Mouse (Mus musculus): Measurements from ENCODE around the gene Lmln. TPM values are rescaled to one million over a fixed set of nuclear protein-coding genes. Genes with fewer than 3 reads are reported as not detected.

Gene Lmln
- polyA plus RNA-seq, 1 experiment: 1.7 TPM

- Histone ChIP-seq H3K27me3 (ENCODE audit: control insufficient read depth, insufficient read depth, low read length) (no peaks in the 10 kb centered on the region), H3K27ac (ENCODE audit: insufficient read depth, low read depth, low read length) (no peak overlapping the region), H3K36me3 (ENCODE audit: control insufficient read depth, insufficient read depth, low read length) (peaks cover 2% of the 10 kb centered on the region; the same call in 1 of the 2 replicates), H3K4me3 (ENCODE audit: low read depth, low read length) (no peak overlapping the region), H3K4me1 (ENCODE audit: control insufficient read depth, insufficient read depth, insufficient read length, low read length) (peaks cover 2% of the 10 kb centered on the region; the same call in 1 of the 2 replicates)
- TF ChIP-seq CTCF (IDR thresholded peaks at IDR 0.05; ENCODE audit: extremely low read depth, insufficient read length, insufficient replicate concordance, low read depth, low read length): no peak
- TF ChIP-seq POLR2A (IDR thresholded peaks at IDR 0.05; ENCODE audit: low read depth, low read length): no peak
- 86% methylated on average over 5 of the region's 5 CpGs for WGBS
These were observed 14.8 kb downstream of the Lmln start for GRCm38 (mm10) chr16:33077069-33077627.

- 80% methylated on average over 7 of the region's 7 CpGs for WGBS
- H3K36me3 ChIP-seq (ENCODE audit: control insufficient read depth, insufficient read depth, low read length): peaks cover 8% of the 10 kb centered on the region
- peaks cover 2% of the 10 kb centered on the region; the same call in 1 of the 2 replicates for H3K4me1 ChIP-seq (ENCODE audit: control insufficient read depth, insufficient read depth, insufficient read length, low read length)
- TF ChIP-seq CTCF (IDR thresholded peaks at IDR 0.05; ENCODE audit: extremely low read depth, insufficient read length, insufficient replicate concordance, low read depth, low read length) (no peak), POLR2A (IDR thresholded peaks at IDR 0.05; ENCODE audit: low read depth, low read length) (no peak)
- H3K27ac ChIP-seq (ENCODE audit: insufficient read depth, low read depth, low read length): no peak overlapping the region
- H3K4me3 ChIP-seq (ENCODE audit: low read depth, low read length): no peak overlapping the region
- H3K27me3 ChIP-seq (ENCODE audit: control insufficient read depth, insufficient read depth, low read length): no peaks in the 10 kb centered on the region
These were observed 17.7 kb downstream of the Lmln start for GRCm38 (mm10) chr16:33080063-33080462.

DNA sequence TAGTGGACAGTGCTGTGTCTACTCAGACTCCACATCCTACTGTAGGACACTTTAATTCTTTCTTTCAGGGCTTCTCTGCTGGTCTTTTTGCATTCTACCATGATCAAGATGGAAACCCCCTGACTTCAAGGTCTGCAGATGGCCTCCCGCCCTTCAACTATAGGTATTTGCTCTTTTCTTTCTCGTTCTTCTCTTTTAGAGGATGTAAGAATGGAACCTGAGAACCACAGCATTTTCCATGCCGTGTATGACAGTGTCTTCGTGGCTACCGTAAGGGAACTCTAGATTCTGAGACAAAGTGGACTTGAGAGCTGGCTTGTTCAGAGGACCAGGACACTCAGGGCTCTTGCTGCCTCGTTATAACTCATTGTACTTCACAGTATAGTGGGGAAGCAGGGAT, 20.6 kb downstream of the Lmln start:
- no peak for TF ChIP-seq CTCF (IDR thresholded peaks at IDR 0.05; ENCODE audit: extremely low read depth, insufficient read length, insufficient replicate concordance, low read depth, low read length)
- no peak for TF ChIP-seq POLR2A (IDR thresholded peaks at IDR 0.05; ENCODE audit: low read depth, low read length)
- peaks cover 9% of the 10 kb centered on the region for H3K36me3 ChIP-seq (ENCODE audit: control insufficient read depth, insufficient read depth, low read length)
- no peak overlapping the region for H3K27ac ChIP-seq (ENCODE audit: insufficient read depth, low read depth, low read length)
- no peak overlapping the region for H3K4me3 ChIP-seq (ENCODE audit: low read depth, low read length)
- H3K27me3 ChIP-seq (ENCODE audit: control insufficient read depth, insufficient read depth, low read length): no peaks in the 10 kb centered on the region
- no peaks in the 10 kb centered on the region for H3K4me1 ChIP-seq (ENCODE audit: control insufficient read depth, insufficient read depth, insufficient read length, low read length)
- WGBS: 91% methylated on average over 6 of the region's 6 CpGs

- TF ChIP-seq CTCF (IDR thresholded peaks at IDR 0.05; ENCODE audit: extremely low read depth, insufficient read length, insufficient replicate concordance, low read depth, low read length) (no peak), POLR2A (IDR thresholded peaks at IDR 0.05; ENCODE audit: low read depth, low read length) (no peak)
- WGBS: 88% methylated on average over 2 of the region's 2 CpGs
These were observed 21.7 kb downstream of the Lmln start for GRCm38 (mm10) chr16:33083996-33084395.

DNA sequence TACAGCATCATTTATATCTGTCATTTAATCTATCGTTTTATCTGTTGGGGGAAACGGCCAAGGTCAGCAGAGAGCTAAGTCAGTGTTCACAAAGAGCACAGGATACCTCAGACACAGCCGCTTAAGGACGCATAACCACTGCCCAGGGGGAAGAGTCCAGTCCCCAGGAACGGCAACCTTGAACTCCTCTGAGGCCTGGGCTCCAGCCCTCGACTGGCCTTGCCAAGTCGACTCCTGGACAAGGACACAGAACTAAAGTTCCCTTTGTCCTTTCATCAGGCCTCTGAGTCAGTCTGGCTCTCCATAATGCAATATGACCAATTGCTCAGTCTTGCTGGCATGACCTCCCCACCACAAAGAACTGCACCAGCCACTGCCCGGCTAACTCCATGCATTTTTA, 23.3 kb downstream of the Lmln start:
- WGBS: 75% methylated on average over 8 of the region's 8 CpGs
- TF ChIP-seq CTCF (IDR thresholded peaks at IDR 0.05; ENCODE audit: extremely low read depth, insufficient read length, insufficient replicate concordance, low read depth, low read length) (no peak), POLR2A (IDR thresholded peaks at IDR 0.05; ENCODE audit: low read depth, low read length) (no peak)
- Histone ChIP-seq H3K27me3 (ENCODE audit: control insufficient read depth, insufficient read depth, low read length) (no peaks in the 10 kb centered on the region), H3K27ac (ENCODE audit: insufficient read depth, low read depth, low read length) (no peak overlapping the region), H3K4me1 (ENCODE audit: control insufficient read depth, insufficient read depth, insufficient read length, low read length) (no peaks in the 10 kb centered on the region), H3K4me3 (ENCODE audit: low read depth, low read length) (no peak overlapping the region), H3K36me3 (ENCODE audit: control insufficient read depth, insufficient read depth, low read length) (peaks cover 19% of the 10 kb centered on the region)

More at GRCm38 (mm10) chr16:33083996-33084395, 21.7 kb downstream of the Lmln start:
- peaks cover 12% of the 10 kb centered on the region for H3K36me3 ChIP-seq (ENCODE audit: control insufficient read depth, insufficient read depth, low read length)
- H3K27ac ChIP-seq (ENCODE audit: insufficient read depth, low read depth, low read length): no peak overlapping the region
- no peaks in the 10 kb centered on the region for H3K27me3 ChIP-seq (ENCODE audit: control insufficient read depth, insufficient read depth, low read length)
- H3K4me1 ChIP-seq (ENCODE audit: control insufficient read depth, insufficient read depth, insufficient read length, low read length): no peaks in the 10 kb centered on the region
- no peak overlapping the region for H3K4me3 ChIP-seq (ENCODE audit: low read depth, low read length)

- Histone ChIP-seq H3K36me3 (ENCODE audit: control insufficient read depth, insufficient read depth, low read length) (peaks cover 12% of the 10 kb centered on the region), H3K4me1 (ENCODE audit: control insufficient read depth, insufficient read depth, insufficient read length, low read length) (no peaks in the 10 kb centered on the region), H3K27me3 (ENCODE audit: control insufficient read depth, insufficient read depth, low read length) (no peaks in the 10 kb centered on the region), H3K27ac (ENCODE audit: insufficient read depth, low read depth, low read length) (no peak overlapping the region), H3K4me3 (ENCODE audit: low read depth, low read length) (no peak overlapping the region)
- no peak for TF ChIP-seq POLR2A (IDR thresholded peaks at IDR 0.05; ENCODE audit: low read depth, low read length)
- TF ChIP-seq CTCF (IDR thresholded peaks at IDR 0.05; ENCODE audit: extremely low read depth, insufficient read length, insufficient replicate concordance, low read depth, low read length): no peak
- WGBS: 73% methylated on average over 4 of the region's 4 CpGs
These were observed 51.4 kb downstream of the Lmln start for GRCm38 (mm10) chr16:33113726-33114125.

GRCm38 (mm10) chr16:33123373-33123772, 61.1 kb downstream of the Lmln start:
- no peak overlapping the region for H3K27ac ChIP-seq (ENCODE audit: insufficient read depth, low read depth, low read length)
- 80% methylated on average over 8 of the region's 8 CpGs for WGBS
- no peaks in the 10 kb centered on the region for H3K4me1 ChIP-seq (ENCODE audit: control insufficient read depth, insufficient read depth, insufficient read length, low read length)
- no peak overlapping the region for H3K4me3 ChIP-seq (ENCODE audit: low read depth, low read length)
- no peaks in the 10 kb centered on the region for H3K27me3 ChIP-seq (ENCODE audit: control insufficient read depth, insufficient read depth, low read length)
- TF ChIP-seq POLR2A (IDR thresholded peaks at IDR 0.05; ENCODE audit: low read depth, low read length) (no peak), CTCF (IDR thresholded peaks at IDR 0.05; ENCODE audit: extremely low read depth, insufficient read length, insufficient replicate concordance, low read depth, low read length) (no peak)
- H3K36me3 ChIP-seq (ENCODE audit: control insufficient read depth, insufficient read depth, low read length): peaks cover 8% of the 10 kb centered on the region

Measured in small intestine, adult 2 months (tissue).